Mouse (Mus musculus) myocyte (in vitro differentiated cells): ENCODE results near the gene Cct3.

Experiments
- E2F4 ChIP-seq: IDR thresholded peaks from one replicate; pipeline ENCODE4 v1.6.1; 2011; ENCODE audit warnings: mild to moderate bottlenecking, control low read depth, moderate library complexity; ENCODE audit not compliant: insufficient read depth
- MAX ChIP-seq: IDR thresholded peaks from one replicate; pipeline ENCODE4 v1.6.1; 2011; ENCODE audit warnings: low read depth, mild to moderate bottlenecking, control low read depth
- MYOD1 ChIP-seq, 3 experiments: IDR thresholded peaks; one replicate each; pipeline ENCODE4 v1.6.1; 2011; ENCODE audit warnings: control low read depth in 2 of 3, low read depth in 2 of 3, mild to moderate bottlenecking in 2 of 3, moderate library complexity in 1 of 3; ENCODE audit not compliant: insufficient read length in 2 of 3, control insufficient read depth in 1 of 3
- POLR2A ChIP-seq: IDR thresholded peaks from one replicate; pipeline ENCODE4 v1.6.1; 2011; ENCODE audit warnings: low read depth, mild to moderate bottlenecking, control low read depth, moderate library complexity; ENCODE audit not compliant: insufficient read length

DNA sequence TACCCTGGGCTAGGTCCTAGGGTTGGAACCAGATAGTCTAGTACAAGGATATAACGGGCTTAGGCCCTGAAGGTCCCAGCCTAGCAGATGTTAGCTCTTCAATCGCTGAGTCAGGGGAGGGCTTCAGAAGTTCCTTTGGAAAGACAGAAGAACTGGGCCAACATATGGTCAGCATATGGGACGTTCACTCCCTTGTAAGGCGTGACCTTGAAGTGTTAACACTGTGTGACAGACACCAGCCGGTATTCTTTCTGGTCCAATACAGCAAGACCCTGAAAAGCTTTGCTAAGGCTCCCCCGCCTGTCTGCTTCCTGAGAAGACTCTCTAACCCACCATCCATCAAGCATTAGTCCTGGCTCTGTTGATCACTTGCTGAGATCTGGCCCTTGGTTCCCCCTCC, 41.0 kb upstream of the Cct3 start:
- TF ChIP-seq POLR2A = no peak
- no peak for TF ChIP-seq MYOD1 (IDR thresholded peaks at IDR 0.05; ENCODE audit: control insufficient read depth in 1 of 3, insufficient read length in 2 of 3, low read depth in 2 of 3)
- TF ChIP-seq E2F4 = no peak
- no peak for TF ChIP-seq MAX
